Comparison of ENCODE assay signal across 8 mouse cellular contexts in the genomic region with DNA sequence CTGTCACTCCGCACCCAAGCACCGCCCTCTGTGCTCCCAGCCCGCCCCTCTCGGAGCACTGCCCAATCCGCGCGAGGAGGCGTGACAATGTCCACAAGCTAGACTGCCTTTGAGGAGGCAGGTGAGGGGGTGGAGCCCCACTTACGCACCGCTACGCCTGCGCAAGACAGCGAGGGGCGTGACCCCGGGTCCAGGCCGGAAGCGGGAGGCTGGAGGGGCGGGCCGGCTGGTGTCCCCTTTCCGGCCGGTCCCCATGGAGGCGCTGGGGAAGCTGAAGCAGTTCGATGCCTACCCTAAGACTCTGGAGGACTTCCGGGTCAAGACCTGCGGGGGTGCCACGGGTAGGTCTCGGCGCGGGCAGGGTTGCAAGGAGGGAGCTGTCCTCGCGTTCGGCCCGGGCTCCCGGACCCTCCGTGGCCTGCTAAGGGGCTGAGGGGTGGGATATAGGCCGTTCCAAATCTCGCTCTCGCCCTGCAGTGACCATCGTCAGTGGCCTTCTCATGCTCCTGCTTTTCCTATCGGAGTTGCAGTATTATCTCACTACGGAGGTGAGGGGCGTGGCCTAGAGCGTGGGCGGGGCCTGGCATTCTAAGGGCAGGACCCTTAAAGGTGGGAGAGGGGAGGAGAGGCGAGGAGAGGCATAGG. TPM values are rescaled to one million over a fixed set of nuclear protein-coding genes. Genes with fewer than 3 reads are reported as not detected.
A peak's percentile ranks its signal among the peaks of the same experiment; 100 is the strongest.
DNase-seq lines count a peak whose midpoint lies in the region; ATAC-seq lines count a peak whose summit lies in the region.

Gene 6430550D23Rik (minus strand): TSS at position 90 of the 645 bp plus-strand sequence.
Gene Ergic3 (plus strand): TSS at position 158 of the 645 bp plus-strand sequence.

- peak within 1 kb of the TSS; percentile 92 for H3K27ac ChIP-seq in heart, embryonic 10.5 days
- peak within 1 kb of the TSS; percentile 82 for H3K27ac ChIP-seq in kidney, embryonic 15.5 days

- peak within 1 kb of the TSS; percentile 73 for H3K9ac ChIP-seq in kidney, embryonic 15.5 days

- H3K27me3 ChIP-seq in heart, embryonic 10.5 days (ENCODE audit: insufficient read depth, poor library complexity, severe bottlenecking), result no peaks in the 10 kb centered on the region
- H3K27me3 ChIP-seq in kidney, embryonic 15.5 days, result no peaks in the 10 kb centered on the region

- DNase-seq in B cell, adult 2 months, result peak; percentile 99 to 100
- DNase-seq in brain, adult 2 months (ENCODE audit: low read depth, low spot score), result peak; percentile 99
- DNase-seq in heart, embryonic 10.5 days (ENCODE audit: low spot score), result peak; percentile 99
- DNase-seq in liver, result peak; percentile 99
- DNase-seq in spleen, postnatal 4 days (ENCODE audit: low spot score in 2 of 2), result peak; percentile 98 to 99

- H3K36me3 ChIP-seq in heart, embryonic 10.5 days, result peaks cover 39% of the 10 kb centered on the region
- H3K36me3 ChIP-seq in kidney, embryonic 15.5 days, result peaks cover 39% of the 10 kb centered on the region

- peaks cover 13% of the 10 kb centered on the region for H3K4me1 ChIP-seq in heart, embryonic 10.5 days
- H3K4me1 ChIP-seq in kidney, embryonic 15.5 days, result peaks cover 14% of the 10 kb centered on the region

- H3K4me3 ChIP-seq in heart, embryonic 10.5 days, result peak within 1 kb of the TSS; percentile 90
- peak within 1 kb of the TSS; percentile 77 for H3K4me3 ChIP-seq in kidney, embryonic 15.5 days (replicated peaks)

- peak within 1 kb of the TSS; percentile 76 for H3K4me2 ChIP-seq in kidney, embryonic 15.5 days

- H3K9me3 ChIP-seq in heart, embryonic 10.5 days, result no peaks in the 10 kb centered on the region
- H3K9me3 ChIP-seq in kidney, embryonic 15.5 days (replicated peaks), result no peaks in the 10 kb centered on the region

- WGBS in heart, embryonic 10.5 days, result under 1% methylated on average over 45 of the region's 45 CpGs
- WGBS in kidney, embryonic 15.5 days, result under 1% methylated on average over 44 of the region's 45 CpGs

- ATAC-seq in erythroblast, adult 5-6 weeks (replicated peaks; ENCODE audit: low FRiP score, poor library complexity, severe bottlenecking), result peak; percentile 98
- peak; percentile 99 for ATAC-seq in kidney, embryonic 15.5 days (replicated peaks; ENCODE audit: low FRiP score)
- peak; percentile 99 for ATAC-seq in monocyte, adult 5-6 weeks (replicated peaks; ENCODE audit: insufficient number of reproducible peaks, low FRiP score, low TSS enrichment, poor library complexity, severe bottlenecking)

RNA-seq across cellular contexts. Expression of gene 6430550D23Rik, which starts in this region (rescaled TPM):
- not detected in 2 replicates for total RNA-seq in erythroblast, adult 5-6 weeks (2015; ENCODE audit: low replicate concordance)
- 1.4 TPM in 1 of 2 replicates, not detected in the other for total RNA-seq in erythroblast, adult 5-6 weeks (2017; ENCODE audit: low replicate concordance)
- polyA plus RNA-seq in heart, embryonic 10.5 days (2016; fragmentation: Nextera tagmentation; extraction: Ambion mirVana), result 0.79 and 1.4 TPM in 2 replicates
- polyA plus RNA-seq in kidney, embryonic 15.5 days (2015; fragmentation: Nextera tagmentation; extraction: Ambion mirVana), result 0.75 and 1.0 TPM in 2 replicates
- total RNA-seq in monocyte, adult 5-6 weeks (2017), result 0.87 to 1.8 TPM in 2 of 3 replicates, not detected in the other

RNA-seq across cellular contexts. Expression of gene Ergic3, which starts in this region (rescaled TPM):
- 52.0 and 98.0 TPM in 2 replicates for total RNA-seq in erythroblast, adult 5-6 weeks (2015; ENCODE audit: low replicate concordance)
- total RNA-seq in erythroblast, adult 5-6 weeks (2017; ENCODE audit: low replicate concordance), result 11.4 and 17.8 TPM in 2 replicates
- polyA plus RNA-seq in heart, embryonic 10.5 days (2016; fragmentation: Nextera tagmentation; extraction: Ambion mirVana), result 179 and 186 TPM in 2 replicates
- 212 and 240 TPM in 2 replicates for polyA plus RNA-seq in kidney, embryonic 15.5 days (2015; fragmentation: Nextera tagmentation; extraction: Ambion mirVana)
- 57.6 to 77.8 TPM (median 66.2 TPM) in 3 replicates for total RNA-seq in monocyte, adult 5-6 weeks (2017)

Comparison
In these comparisons a context has a peak if more than half of its experiments do, and no peak if none do; other contexts are left out.
1. Peak in every context shown above with its lines: DNase-seq, ATAC-seq, H3K4me3 ChIP-seq and H3K27ac ChIP-seq.